Mouse (Mus musculus) brain, embryonic 14.5 days (tissue): Measurements from ENCODE around the gene Rad54l2.

Source experiments
- CTCF ChIP-seq: fragments of 200-500 bp; IDR thresholded peaks from 2 replicates; pipeline ENCODE4 v1.5.1; 2012; ENCODE audit warnings: inconsistent platforms, mild to moderate bottlenecking, moderate library complexity, borderline replicate concordance; ENCODE audit not compliant: insufficient read depth, insufficient read length; ENCODE audit errors: extremely low read depth
- POLR2A ChIP-seq: fragments of 200-500 bp; IDR thresholded peaks from 2 replicates; pipeline ENCODE4 v1.6.1; 2012; ENCODE audit warnings: mild to moderate bottlenecking, inconsistent platforms, borderline replicate concordance; ENCODE audit not compliant: poor library complexity, insufficient read depth, insufficient read length, severe bottlenecking; ENCODE audit errors: extremely low read depth

- TF ChIP-seq POLR2A (no peak), CTCF (no peak)
These were observed 110.8 kb downstream of the Rad54l2 start for GRCm38 (mm10) chr9:106678242-106678641.
